Mouse (Mus musculus): ENCODE measurements at regions not wholly inside any gene's neighbourhood (a gene's known extent, or its start where the extent isn't known, plus 50 kb on each side); places are given as distances from the start of the nearest gene placed in this dataset.

GRCm38 (mm10) chr13:97683836-97684235 lies 76.6 kb downstream of the Gm10260 start:
- TF ChIP-seq CTCF (IDR thresholded peaks at IDR 0.05; ENCODE audit: low read depth, low read length): no peak
- TF ChIP-seq POLR2A (IDR thresholded peaks at IDR 0.05; ENCODE audit: extremely low read depth, insufficient read depth, low read length): no peak

Data from liver, adult 2 months (tissue).